Mouse (Mus musculus): ENCODE data around the gene Gh. TPM values are rescaled to one million over a fixed set of nuclear protein-coding genes. Genes with fewer than 3 reads are reported as not detected.
A peak's percentile ranks its signal among the peaks of the same experiment; 100 is the strongest.

The Gh gene
- total RNA-seq, 1 experiment from 2014 or later: not detected

DNA sequence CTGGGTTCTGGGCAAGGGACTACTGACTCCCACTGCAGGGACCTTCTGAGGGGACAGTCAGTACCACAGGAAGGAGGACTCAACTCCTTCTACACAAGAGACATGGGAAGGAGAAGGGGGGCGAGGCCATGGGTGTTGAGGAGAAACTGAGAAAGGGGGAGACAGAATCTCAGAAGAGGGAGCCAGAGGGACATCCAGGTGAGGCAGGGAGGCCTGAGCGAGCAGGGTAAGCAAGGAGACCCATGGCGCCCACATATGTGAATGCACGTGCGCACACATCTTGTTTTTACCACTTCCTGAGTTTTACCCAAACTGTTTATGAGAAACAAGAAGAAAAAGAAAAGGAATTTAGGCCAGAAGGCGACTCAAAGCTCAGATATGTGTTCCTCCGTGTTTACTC is 16.1 kb upstream of the Gh start:
- ATAC-seq (replicated peaks in 1 of 2; ENCODE audit: insufficient read depth in 1 of 2, low FRiP score in 2 of 2, low TSS enrichment in 1 of 2, low read depth in 1 of 2, poor library complexity in 2 of 2, severe bottlenecking in 2 of 2): no peak

DNA sequence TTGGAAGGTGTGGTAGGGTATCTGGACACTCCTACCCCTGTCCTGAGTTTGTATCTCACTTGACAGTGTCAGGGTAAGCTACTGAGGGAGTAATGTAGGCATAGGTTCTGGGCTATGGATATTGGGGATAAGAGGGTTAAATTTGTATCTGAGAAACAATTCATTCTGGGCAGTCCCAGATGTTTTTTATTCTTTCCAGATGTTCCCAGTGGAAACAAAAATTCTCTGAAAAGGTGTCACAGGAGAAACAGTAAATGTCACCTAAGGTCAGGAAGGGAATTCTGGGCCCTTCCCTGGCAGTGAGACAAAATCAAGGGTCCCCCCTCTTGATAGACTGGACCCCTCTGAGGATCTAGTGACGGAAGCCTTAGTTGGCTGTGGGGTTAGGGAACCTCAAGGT is 14.8 kb upstream of the Gh start:
- ATAC-seq (replicated peaks in 1 of 2; ENCODE audit: insufficient read depth in 1 of 2, low FRiP score in 2 of 2, low TSS enrichment in 1 of 2, low read depth in 1 of 2, poor library complexity in 2 of 2, severe bottlenecking in 2 of 2): no peak

DNA sequence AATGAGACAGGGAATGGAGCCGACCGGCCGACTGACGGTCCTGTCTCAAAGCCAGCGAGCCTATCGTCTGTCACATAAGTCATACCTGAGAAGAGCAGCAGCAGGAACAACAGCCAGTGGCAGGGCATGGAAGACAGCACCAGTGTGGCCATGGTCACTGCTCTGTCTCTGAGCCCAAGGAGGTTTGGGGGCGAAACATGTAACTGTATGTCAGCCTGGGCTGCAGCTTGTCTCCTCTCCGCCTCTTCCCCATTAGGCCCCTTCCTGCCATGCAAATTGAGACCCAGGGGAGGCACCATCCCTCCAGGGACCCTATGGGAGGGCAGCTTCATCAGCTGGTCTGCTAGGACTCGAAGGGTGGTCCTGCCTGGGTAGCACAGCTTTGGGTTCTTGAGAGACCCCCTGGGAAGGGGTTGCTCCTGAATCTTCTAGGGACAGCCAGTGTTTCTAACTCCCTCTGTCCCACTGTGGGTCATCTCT is 12.7 kb upstream of the Gh start, which contains the start of gene Cd79b:
TSS of gene Cd79b (minus strand) at position 430 of the 480 bp plus-strand sequence.
- 0 out of 4 replicates have a peak, but pooled peaks of 1 of the 2 experiments have one; percentile 37 for ATAC-seq (replicated peaks in 1 of 2; ENCODE audit: insufficient read depth in 1 of 2, low FRiP score in 2 of 2, low TSS enrichment in 1 of 2, low read depth in 1 of 2, poor library complexity in 2 of 2, severe bottlenecking in 2 of 2)

DNA sequence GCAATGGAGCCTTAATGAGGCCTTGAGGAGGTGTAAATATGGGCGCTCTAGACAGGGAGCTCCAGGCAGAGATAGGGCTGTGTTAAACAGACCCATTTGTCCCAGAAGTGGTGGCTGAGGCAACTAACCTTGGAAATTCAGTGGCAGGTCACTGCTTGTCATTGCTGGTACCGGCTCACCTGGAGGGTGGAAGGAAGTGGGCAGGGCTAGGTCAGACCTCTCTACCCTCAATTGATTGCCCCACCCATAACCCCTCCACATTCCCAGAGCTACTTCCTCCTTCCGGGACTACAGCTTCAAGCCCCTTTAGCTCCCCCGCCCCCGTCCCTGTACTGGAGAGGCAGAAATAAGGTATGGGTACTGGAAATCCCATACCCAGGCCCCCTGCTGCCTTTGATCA is 11.9 kb upstream of the Gh start:
- ATAC-seq (replicated peaks in 1 of 2; ENCODE audit: insufficient read depth in 1 of 2, low FRiP score in 2 of 2, low TSS enrichment in 1 of 2, low read depth in 1 of 2, poor library complexity in 2 of 2, severe bottlenecking in 2 of 2): peak; percentile 27 to 30; a peak in 1 of 4 replicates

DNA sequence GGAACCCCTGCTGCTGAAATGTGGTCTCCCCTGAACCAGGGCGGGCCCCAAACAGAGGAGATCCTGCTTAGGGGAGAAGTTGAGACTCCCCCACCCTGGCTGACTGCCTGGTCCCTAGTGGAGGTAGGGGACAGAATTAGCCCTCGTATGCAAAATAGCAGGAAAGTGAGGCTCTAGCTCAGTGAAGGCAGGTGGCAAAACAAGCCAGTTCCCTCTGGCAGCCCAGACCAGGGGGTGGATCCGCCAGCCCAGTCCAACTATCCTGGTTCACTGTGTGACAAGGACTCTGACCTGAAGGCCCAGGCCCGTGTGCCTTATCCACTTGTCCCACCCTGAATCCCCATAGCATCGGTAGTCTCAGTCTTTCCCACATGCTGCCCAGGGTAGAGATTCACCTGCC is 8.5 kb upstream of the Gh start:
- ATAC-seq (replicated peaks in 1 of 2; ENCODE audit: insufficient read depth in 1 of 2, low FRiP score in 2 of 2, low TSS enrichment in 1 of 2, low read depth in 1 of 2, poor library complexity in 2 of 2, severe bottlenecking in 2 of 2): no peak

DNA sequence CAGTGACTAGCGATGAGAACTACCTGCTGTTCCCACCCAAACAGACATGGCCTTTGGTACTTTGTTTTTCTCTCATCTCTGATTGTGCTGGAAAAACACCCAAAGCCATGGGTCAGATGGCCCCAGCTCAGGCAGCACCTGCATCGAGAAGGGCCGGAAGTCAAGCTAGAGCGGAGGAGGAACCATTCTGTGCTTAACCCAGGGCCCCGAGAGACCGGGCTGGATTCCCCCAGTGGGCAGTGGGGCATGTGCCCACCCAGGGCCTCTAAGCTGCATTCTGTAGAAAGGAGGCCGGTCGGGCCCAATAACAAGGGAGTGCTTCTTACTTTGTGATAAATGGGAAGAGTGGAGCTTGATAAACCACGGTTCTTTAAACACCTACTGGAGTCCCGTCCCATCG is 6.5 kb upstream of the Gh start:
- no peak for ATAC-seq (replicated peaks in 1 of 2; ENCODE audit: insufficient read depth in 1 of 2, low FRiP score in 2 of 2, low TSS enrichment in 1 of 2, low read depth in 1 of 2, poor library complexity in 2 of 2, severe bottlenecking in 2 of 2)

DNA sequence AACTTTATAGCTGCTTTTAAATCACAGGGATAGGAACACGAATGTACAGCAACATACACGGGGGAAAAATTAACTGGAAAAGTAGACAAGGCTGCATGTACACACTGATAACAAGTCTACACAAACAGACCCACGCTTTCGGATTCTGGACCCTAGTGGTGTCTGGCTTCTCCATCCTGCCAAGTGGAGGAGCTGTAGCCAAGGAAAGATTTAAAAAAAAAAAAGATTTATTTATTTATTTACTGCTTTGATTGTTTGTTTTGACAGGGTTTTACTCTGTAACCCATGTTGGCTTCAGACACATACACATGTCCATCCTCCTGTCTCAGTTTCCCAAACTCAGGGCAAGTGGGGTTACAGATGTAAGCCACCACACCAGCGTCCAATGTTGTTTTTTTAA is 5.8 kb upstream of the Gh start:
- ATAC-seq (replicated peaks in 1 of 2; ENCODE audit: insufficient read depth in 1 of 2, low FRiP score in 2 of 2, low TSS enrichment in 1 of 2, low read depth in 1 of 2, poor library complexity in 2 of 2, severe bottlenecking in 2 of 2): no peak

DNA sequence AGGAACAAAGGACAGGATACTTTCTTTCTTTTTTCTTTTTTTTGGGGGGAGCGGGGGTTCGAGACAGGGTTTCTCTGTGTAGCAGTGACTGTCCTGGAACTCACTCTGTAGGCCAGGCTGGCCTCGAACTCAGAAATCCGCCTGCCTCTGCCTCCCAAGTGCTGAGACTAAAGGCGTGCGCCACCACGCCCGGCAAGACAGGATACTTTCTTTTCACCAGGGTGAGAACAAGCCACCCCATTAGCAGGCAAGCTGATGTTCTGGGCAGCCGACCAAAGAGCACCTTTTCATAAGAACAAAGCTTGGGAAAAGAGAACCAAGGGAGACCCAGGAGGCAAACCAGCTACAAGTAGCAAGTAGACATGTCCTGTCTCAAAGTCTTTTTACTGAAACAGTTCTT is 5.1 kb upstream of the Gh start:
- no peak for ATAC-seq (replicated peaks in 1 of 2; ENCODE audit: insufficient read depth in 1 of 2, low FRiP score in 2 of 2, low TSS enrichment in 1 of 2, low read depth in 1 of 2, poor library complexity in 2 of 2, severe bottlenecking in 2 of 2)

DNA sequence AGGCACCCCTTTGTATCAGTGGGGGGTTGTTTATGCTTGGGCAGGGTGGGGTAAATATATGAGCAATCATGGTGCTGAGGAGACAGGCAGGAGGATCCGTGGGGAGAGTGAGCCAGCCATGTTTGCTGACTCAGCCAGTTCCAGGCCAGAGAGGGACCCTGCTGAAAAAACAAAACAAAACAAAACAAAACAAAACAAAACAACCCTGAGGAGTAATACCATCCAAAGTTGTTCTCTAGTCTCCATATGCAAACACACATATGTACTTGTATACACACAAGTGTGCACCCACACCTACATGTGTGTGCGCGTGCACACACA is 4.4 kb upstream of the Gh start:
- ATAC-seq (replicated peaks in 1 of 2; ENCODE audit: insufficient read depth in 1 of 2, low FRiP score in 2 of 2, low TSS enrichment in 1 of 2, low read depth in 1 of 2, poor library complexity in 2 of 2, severe bottlenecking in 2 of 2): no peak

DNA sequence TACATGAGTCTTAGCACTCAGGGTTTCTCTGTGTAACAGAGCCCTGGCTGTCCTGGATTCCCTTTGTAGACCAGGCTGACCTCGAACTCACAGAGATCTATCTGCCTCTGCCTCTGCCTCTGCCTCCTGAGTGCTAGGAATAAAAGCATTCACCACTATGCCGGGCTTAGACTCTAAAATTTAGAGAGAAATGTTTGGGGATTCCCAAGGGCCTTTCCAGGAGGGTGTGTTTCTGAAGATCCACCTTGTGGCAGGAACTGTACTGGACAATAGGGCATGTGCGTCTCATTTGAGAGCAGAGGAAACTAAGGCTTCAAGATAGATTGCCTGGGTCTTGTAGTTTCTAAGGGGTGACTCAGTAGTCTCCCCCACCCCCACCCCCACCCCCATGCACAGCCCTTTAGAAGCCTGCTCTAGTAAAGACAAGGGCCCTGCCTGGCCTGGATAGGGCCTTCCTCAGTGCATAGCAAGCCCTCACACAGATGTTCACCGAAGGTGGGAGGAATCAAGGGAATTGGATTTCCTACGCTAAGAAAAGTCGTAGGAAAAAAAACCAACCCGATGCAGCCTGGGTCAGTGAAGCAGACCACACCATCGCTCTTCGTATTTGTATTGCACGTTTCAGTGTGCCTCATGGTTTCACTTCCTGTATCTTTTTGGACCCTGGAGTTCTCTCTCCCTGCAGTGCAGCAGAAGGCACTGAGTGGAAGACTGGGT is 3.8 kb upstream of the Gh start:
- ATAC-seq (replicated peaks in 1 of 2; ENCODE audit: insufficient read depth in 1 of 2, low FRiP score in 2 of 2, low TSS enrichment in 1 of 2, low read depth in 1 of 2, poor library complexity in 2 of 2, severe bottlenecking in 2 of 2): no peak

DNA sequence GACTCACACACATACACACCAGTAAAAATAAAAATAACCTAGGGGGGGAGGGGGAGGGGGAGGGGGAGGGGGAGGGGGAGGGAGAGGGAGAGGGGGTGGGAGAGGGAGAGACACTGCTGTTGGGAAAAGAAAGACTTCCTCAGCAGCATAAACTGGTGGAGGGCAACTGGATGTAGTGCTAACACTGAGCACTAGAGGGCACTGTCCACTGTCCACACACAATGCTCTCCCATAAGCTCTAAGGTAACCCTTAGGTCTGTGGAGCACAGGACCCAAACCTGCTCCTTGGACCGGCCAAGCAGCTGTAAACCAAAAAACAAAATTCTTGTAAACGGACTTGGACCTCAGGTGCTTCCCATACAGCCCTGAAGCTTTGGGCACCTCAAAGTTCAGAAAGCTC is 969 bp upstream of the Gh start:
- peak; percentile 84 to 85 for ATAC-seq (replicated peaks in 1 of 2; ENCODE audit: insufficient read depth in 1 of 2, low FRiP score in 2 of 2, low TSS enrichment in 1 of 2, low read depth in 1 of 2, poor library complexity in 2 of 2, severe bottlenecking in 2 of 2)

DNA sequence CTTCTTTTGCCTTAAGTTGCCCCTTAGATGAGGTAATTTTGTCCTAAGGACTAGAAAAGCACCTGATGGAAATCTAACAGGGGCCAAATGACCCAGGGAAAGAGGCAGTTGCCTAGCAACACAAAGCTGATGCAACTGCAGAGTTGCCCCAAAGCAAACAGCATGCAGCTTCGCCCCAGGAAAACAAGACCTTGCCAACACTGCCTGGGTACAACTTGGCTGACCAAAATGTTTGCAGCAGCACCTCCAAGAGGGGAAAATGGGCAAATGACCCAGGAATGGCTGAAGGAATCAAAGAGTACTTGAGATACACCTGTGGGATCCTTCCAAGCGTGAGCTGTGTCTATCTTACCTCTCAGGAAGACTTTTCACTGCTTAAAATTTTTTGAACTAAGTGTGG is 9.8 kb downstream of the Gh start:
- no peak for ATAC-seq (replicated peaks in 1 of 2; ENCODE audit: insufficient read depth in 1 of 2, low FRiP score in 2 of 2, low TSS enrichment in 1 of 2, low read depth in 1 of 2, poor library complexity in 2 of 2, severe bottlenecking in 2 of 2)

DNA sequence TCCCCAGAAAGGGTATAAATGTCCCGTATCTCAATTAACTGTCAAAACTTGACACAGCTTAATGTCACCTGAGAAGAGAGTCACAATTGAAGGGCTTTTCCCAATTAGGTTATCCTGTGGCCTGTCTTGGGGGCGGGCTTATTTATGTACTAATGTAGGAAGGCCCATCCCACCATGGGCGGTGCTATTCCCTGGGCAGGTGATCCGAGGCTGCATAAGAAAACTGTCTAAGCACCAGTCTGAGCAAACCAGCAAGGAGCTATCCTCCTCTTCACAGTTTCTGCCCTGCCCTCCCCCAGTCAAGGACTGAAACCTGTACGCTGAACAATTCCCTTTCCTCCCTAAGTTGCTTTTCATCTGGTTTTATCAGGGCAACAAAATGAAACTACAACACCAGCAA is 11.3 kb downstream of the Gh start:
- no peak for ATAC-seq (replicated peaks in 1 of 2; ENCODE audit: insufficient read depth in 1 of 2, low FRiP score in 2 of 2, low TSS enrichment in 1 of 2, low read depth in 1 of 2, poor library complexity in 2 of 2, severe bottlenecking in 2 of 2)

DNA sequence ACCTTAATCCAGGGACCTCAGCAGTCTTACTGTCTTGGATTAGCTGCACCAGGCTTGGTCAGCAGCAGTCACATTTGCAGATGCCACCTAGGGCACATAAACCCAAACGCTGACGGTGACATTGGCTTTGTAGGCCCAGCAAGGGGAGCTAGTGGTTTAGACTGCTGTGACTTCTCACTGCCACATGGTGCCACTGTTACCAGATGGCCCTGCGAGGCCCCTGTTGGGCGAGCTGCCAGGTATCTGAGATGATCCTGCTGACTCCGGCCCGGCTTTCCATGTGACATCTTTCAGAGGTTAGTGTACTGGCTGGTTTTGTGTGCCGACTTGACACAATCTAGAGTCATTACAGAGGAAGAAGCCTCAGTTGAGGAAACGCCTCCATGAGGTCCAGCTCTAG is 12.3 kb downstream of the Gh start:
- ATAC-seq (replicated peaks in 1 of 2; ENCODE audit: insufficient read depth in 1 of 2, low FRiP score in 2 of 2, low TSS enrichment in 1 of 2, low read depth in 1 of 2, poor library complexity in 2 of 2, severe bottlenecking in 2 of 2): no peak

DNA sequence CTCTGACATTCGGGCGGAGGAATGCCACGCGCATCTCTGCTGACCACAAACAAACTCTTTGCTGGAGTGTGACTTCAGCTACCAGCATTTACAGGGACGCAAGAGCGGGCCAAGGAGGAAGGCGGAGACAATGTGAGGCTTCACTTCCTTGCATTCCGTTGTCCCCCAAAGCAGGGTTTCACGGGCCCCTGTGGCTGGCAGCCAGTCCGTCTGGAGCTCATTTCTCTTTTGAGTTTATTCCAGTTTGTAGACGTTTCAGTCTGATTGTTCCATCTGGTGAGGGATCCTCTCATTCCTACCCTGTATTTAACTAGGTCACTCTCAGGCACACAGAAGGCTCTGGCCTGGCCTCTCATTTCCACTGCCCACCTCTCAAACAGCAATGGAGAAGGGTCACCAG is 14.7 kb downstream of the Gh start:
- ATAC-seq (replicated peaks in 1 of 2; ENCODE audit: insufficient read depth in 1 of 2, low FRiP score in 2 of 2, low TSS enrichment in 1 of 2, low read depth in 1 of 2, poor library complexity in 2 of 2, severe bottlenecking in 2 of 2): no peak

DNA sequence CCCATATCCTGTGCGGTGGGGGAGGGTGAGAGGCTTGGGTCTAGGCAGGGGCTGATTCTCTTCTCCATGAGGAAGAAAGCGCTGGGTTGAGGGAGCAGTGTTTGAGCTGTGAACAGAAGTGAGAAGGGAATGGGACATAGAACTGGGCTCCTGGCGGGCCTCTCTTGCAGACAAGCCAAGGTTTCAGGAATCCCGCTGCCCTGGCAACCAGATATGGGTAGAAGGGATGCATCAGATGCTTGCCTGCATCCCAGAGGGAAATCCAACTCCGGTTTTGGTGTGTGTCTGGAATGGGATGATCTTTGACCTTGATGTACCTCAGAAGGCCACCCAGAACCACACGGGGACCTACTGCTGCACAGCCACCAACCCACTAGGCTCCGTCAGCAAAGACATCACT is 15.5 kb downstream of the Gh start:
- 0 out of 4 replicates have a peak, but pooled peaks of 1 of the 2 experiments have one; percentile 12 for ATAC-seq (replicated peaks in 1 of 2; ENCODE audit: insufficient read depth in 1 of 2, low FRiP score in 2 of 2, low TSS enrichment in 1 of 2, low read depth in 1 of 2, poor library complexity in 2 of 2, severe bottlenecking in 2 of 2)

DNA sequence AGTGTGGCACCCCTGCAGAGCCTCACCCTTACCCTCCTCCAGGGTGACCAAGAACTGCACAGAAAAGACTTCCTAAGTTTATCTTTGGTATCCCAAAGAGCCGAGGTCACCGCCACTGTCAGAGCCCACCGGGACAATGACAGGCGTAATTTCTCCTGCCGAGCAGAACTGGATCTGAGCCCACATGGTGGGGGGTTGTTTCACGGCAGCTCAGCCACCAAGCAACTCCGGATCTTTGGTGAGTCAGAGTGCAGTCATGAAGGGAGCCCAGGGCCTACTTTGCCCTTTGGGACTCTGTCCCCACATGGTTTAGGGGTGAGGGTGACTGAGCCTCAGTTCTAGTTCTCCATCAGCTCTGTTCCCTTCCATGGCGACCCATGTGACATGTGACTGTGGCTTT is 17.5 kb downstream of the Gh start:
- ATAC-seq (replicated peaks in 1 of 2; ENCODE audit: insufficient read depth in 1 of 2, low FRiP score in 2 of 2, low TSS enrichment in 1 of 2, low read depth in 1 of 2, poor library complexity in 2 of 2, severe bottlenecking in 2 of 2): no peak

DNA sequence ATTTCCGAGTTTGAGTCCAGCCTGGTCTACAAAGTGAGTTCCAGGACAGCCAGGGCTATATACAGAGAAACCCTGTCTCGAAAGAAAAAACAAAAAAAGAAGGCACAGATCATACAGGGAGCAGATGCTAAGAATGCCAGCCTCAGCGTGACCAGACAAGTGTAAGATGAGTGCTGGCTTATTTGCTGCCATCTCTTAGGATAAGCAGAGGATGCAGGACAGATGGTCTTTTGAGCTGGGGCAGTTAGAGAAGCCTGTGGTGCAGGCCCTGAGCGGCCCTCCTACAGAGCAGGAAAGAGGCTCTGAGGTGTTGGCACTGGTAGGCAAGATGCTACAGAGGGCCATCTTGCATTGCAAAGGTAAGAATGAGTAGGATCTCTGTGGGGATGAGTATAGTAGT is 18.3 kb downstream of the Gh start:
- no peak for ATAC-seq (replicated peaks in 1 of 2; ENCODE audit: insufficient read depth in 1 of 2, low FRiP score in 2 of 2, low TSS enrichment in 1 of 2, low read depth in 1 of 2, poor library complexity in 2 of 2, severe bottlenecking in 2 of 2)

DNA sequence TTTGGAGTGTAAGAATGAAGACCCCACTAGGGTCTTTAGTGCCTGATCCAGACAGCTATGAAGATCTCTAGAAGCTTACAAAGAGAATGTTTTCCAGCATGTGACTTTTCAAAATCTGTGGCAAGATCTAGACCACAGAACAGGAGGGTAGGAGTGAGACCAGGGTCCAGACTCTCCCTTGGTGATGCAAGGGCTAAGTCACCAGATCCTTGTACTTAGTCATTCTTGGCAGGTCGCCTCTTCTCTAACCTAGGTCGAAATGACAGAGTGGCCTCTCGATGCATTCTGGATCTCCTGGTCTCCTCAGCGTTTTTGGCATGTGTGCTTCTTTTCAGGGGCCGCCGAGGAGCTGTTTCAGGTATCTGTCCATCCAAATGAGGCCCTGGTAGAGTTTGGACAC is 19.2 kb downstream of the Gh start:
- no peak for ATAC-seq (replicated peaks in 1 of 2; ENCODE audit: insufficient read depth in 1 of 2, low FRiP score in 2 of 2, low TSS enrichment in 1 of 2, low read depth in 1 of 2, poor library complexity in 2 of 2, severe bottlenecking in 2 of 2)
